Mouse (Mus musculus) bone marrow macrophage, adult 2 months (primary cell): ENCODE measurements around the gene Cry2.

Source experiments
- CTCF ChIP-seq: IDR thresholded peaks from 2 replicates; pipeline ENCODE4 v1.5.1; 2012; ENCODE audit warnings: low read depth, mild to moderate bottlenecking, low read length, moderate library complexity
- POLR2A ChIP-seq: IDR thresholded peaks from 2 replicates; pipeline ENCODE4 v1.6.1; 2012; ENCODE audit warnings: mild to moderate bottlenecking, low read depth, low read length, borderline replicate concordance

GRCm38 (mm10) chr2:92424462-92425308 is 9.2 kb downstream of the Cry2 start:
- TF ChIP-seq CTCF (no peak), POLR2A (no peak)
